Mouse (Mus musculus): ENCODE data around the gene C1qtnf5. TPM values are rescaled to one million over a fixed set of nuclear protein-coding genes. Genes with fewer than 3 reads are reported as not detected.

C1qtnf5 gene
- polyA plus RNA-seq, 1 experiment from 2014 or later, result 9.8 TPM

GRCm38 (mm10) chr9:44113105-44113789 is 6.2 kb downstream of the C1qtnf5 start, which contains the start of the genes Gm49380 and Rnf26:
Gene Gm49380 (minus strand): TSS chr9:44113500.
Gene Rnf26 (minus strand): TSS chr9:44113517.
- ATAC-seq, result peak; percentile 98
- H3K27me3 ChIP-seq (replicated peaks; ENCODE audit: insufficient read depth, low read length), result no peaks in the 10 kb centered on the region
- TF ChIP-seq CTCF (IDR thresholded peaks at IDR 0.05), result no peak
- no peak for TF ChIP-seq EP300 (IDR thresholded peaks at IDR 0.05)
- peak within 1 kb of the TSS; percentile 59 for H3K4me2 ChIP-seq (replicated peaks; ENCODE audit: low read depth, low read length)
- H3K4me3 ChIP-seq (ENCODE audit: low read depth, low read length), result peak within 1 kb of the TSS; percentile 73
- H3K4me1 ChIP-seq (ENCODE audit: insufficient read depth, low read depth, low read length), result peaks cover 13% of the 10 kb centered on the region
- DNase-seq (ENCODE audit: low spot score), result peak; percentile 99
- no peak within 1 kb of the TSS for H3K27ac ChIP-seq (ENCODE audit: low read length)
- no peaks in the 10 kb centered on the region for H3K36me3 ChIP-seq (ENCODE audit: insufficient read depth, low read length)
- no peaks in the 10 kb centered on the region for H3K9me3 ChIP-seq (ENCODE audit: low read length)
- 1% methylated on average over 37 of the region's 51 CpGs for WGBS
- peak within 1 kb of the TSS; percentile 53 for H3K9ac ChIP-seq (replicated peaks; ENCODE audit: low read depth)

GRCm38 (mm10) chr9:44114453-44114852 is 7.4 kb downstream of the C1qtnf5 start:
- 53% methylated on average over 2 of the region's 2 CpGs for WGBS
- Histone ChIP-seq H3K4me3 (ENCODE audit: low read depth, low read length) (no peak overlapping the region), H3K4me1 (ENCODE audit: insufficient read depth, low read depth, low read length) (peaks cover 8% of the 10 kb centered on the region), H3K27ac (ENCODE audit: low read length) (no peak overlapping the region), H3K4me2 (replicated peaks; ENCODE audit: low read depth, low read length) (no peak overlapping the region), H3K36me3 (ENCODE audit: insufficient read depth, low read length) (no peaks in the 10 kb centered on the region), H3K27me3 (replicated peaks; ENCODE audit: insufficient read depth, low read length) (no peaks in the 10 kb centered on the region), H3K9ac (replicated peaks; ENCODE audit: low read depth) (no peak overlapping the region), H3K9me3 (ENCODE audit: low read length) (no peaks in the 10 kb centered on the region)
- no peak for ATAC-seq
- DNase-seq (ENCODE audit: low spot score), result no peak
- no peak for TF ChIP-seq EP300 (IDR thresholded peaks at IDR 0.05)
- no peak for TF ChIP-seq CTCF (IDR thresholded peaks at IDR 0.05)

GRCm38 (mm10) chr9:44115599-44115998 is 8.6 kb downstream of the C1qtnf5 start:
- Histone ChIP-seq H3K27me3 (replicated peaks; ENCODE audit: insufficient read depth, low read length) (no peaks in the 10 kb centered on the region), H3K4me3 (ENCODE audit: low read depth, low read length) (no peak overlapping the region), H3K4me1 (ENCODE audit: insufficient read depth, low read depth, low read length) (no peaks in the 10 kb centered on the region; the same call in 1 of the 2 replicates), H3K36me3 (ENCODE audit: insufficient read depth, low read length) (no peaks in the 10 kb centered on the region), H3K9me3 (ENCODE audit: low read length) (no peaks in the 10 kb centered on the region), H3K9ac (replicated peaks; ENCODE audit: low read depth) (no peak overlapping the region), H3K27ac (ENCODE audit: low read length) (no peak overlapping the region), H3K4me2 (replicated peaks; ENCODE audit: low read depth, low read length) (no peak overlapping the region)
- 80% methylated on average over 9 of the region's 9 CpGs for WGBS
- ATAC-seq (no peak), DNase-seq (ENCODE audit: low spot score) (no peak)
- TF ChIP-seq EP300 (IDR thresholded peaks at IDR 0.05) (no peak), CTCF (IDR thresholded peaks at IDR 0.05) (no peak)

GRCm38 (mm10) chr9:44116182-44116581 is 9.1 kb downstream of the C1qtnf5 start:
- no peak overlapping the region for H3K4me2 ChIP-seq (replicated peaks; ENCODE audit: low read depth, low read length)
- H3K27ac ChIP-seq (ENCODE audit: low read length), result no peak overlapping the region
- no peaks in the 10 kb centered on the region for H3K27me3 ChIP-seq (replicated peaks; ENCODE audit: insufficient read depth, low read length)
- TF ChIP-seq CTCF (IDR thresholded peaks at IDR 0.05) (peak; percentile 44), EP300 (IDR thresholded peaks at IDR 0.05) (no peak)
- 90% methylated on average over 4 of the region's 4 CpGs for WGBS
- no peak overlapping the region for H3K4me3 ChIP-seq (ENCODE audit: low read depth, low read length)
- no peak overlapping the region for H3K9ac ChIP-seq (replicated peaks; ENCODE audit: low read depth)
- ATAC-seq (no peak), DNase-seq (ENCODE audit: low spot score) (no peak)
- H3K9me3 ChIP-seq (ENCODE audit: low read length), result no peaks in the 10 kb centered on the region
- no peaks in the 10 kb centered on the region for H3K36me3 ChIP-seq (ENCODE audit: insufficient read depth, low read length)
- no peaks in the 10 kb centered on the region; the same call in 1 of the 2 replicates for H3K4me1 ChIP-seq (ENCODE audit: insufficient read depth, low read depth, low read length)

GRCm38 (mm10) chr9:44119011-44119410 is 12.0 kb downstream of the C1qtnf5 start:
- H3K9ac ChIP-seq (replicated peaks; ENCODE audit: low read depth), result no peak overlapping the region
- no peaks in the 10 kb centered on the region for H3K9me3 ChIP-seq (ENCODE audit: low read length)
- 52% methylated on average over 5 of the region's 5 CpGs for WGBS
- DNase-seq (ENCODE audit: low spot score), result no peak
- no peaks in the 10 kb centered on the region; the same call in 1 of the 2 replicates for H3K4me1 ChIP-seq (ENCODE audit: insufficient read depth, low read depth, low read length)
- no peaks in the 10 kb centered on the region for H3K36me3 ChIP-seq (ENCODE audit: insufficient read depth, low read length)
- no peak overlapping the region for H3K27ac ChIP-seq (ENCODE audit: low read length)
- no peaks in the 10 kb centered on the region for H3K27me3 ChIP-seq (replicated peaks; ENCODE audit: insufficient read depth, low read length)
- H3K4me3 ChIP-seq (ENCODE audit: low read depth, low read length), result no peak overlapping the region
- H3K4me2 ChIP-seq (replicated peaks; ENCODE audit: low read depth, low read length), result no peak overlapping the region
- TF ChIP-seq CTCF (IDR thresholded peaks at IDR 0.05) (peak; percentile 70), EP300 (IDR thresholded peaks at IDR 0.05) (no peak)
- ATAC-seq, result no peak

- Histone ChIP-seq H3K27me3 (replicated peaks; ENCODE audit: insufficient read depth, low read length) (no peaks in the 10 kb centered on the region), H3K4me2 (replicated peaks; ENCODE audit: low read depth, low read length) (no peak overlapping the region), H3K27ac (ENCODE audit: low read length) (no peak overlapping the region), H3K4me3 (ENCODE audit: low read depth, low read length) (no peak overlapping the region), H3K36me3 (ENCODE audit: insufficient read depth, low read length) (no peaks in the 10 kb centered on the region), H3K9ac (replicated peaks; ENCODE audit: low read depth) (no peak overlapping the region), H3K9me3 (ENCODE audit: low read length) (no peaks in the 10 kb centered on the region), H3K4me1 (ENCODE audit: insufficient read depth, low read depth, low read length) (no peaks in the 10 kb centered on the region; the same call in 1 of the 2 replicates)
- 50% methylated on average over 8 of the region's 8 CpGs for WGBS
- DNase-seq (ENCODE audit: low spot score), result no peak
- no peak for TF ChIP-seq CTCF (IDR thresholded peaks at IDR 0.05)
- no peak for TF ChIP-seq EP300 (IDR thresholded peaks at IDR 0.05)
- no peak for ATAC-seq
Measured at GRCm38 (mm10) chr9:44119948-44120465, 13.0 kb downstream of the C1qtnf5 start.

Measured in lung, postnatal 0 days (tissue).